Mouse (Mus musculus): ENCODE results near the gene Cd4. TPM values are rescaled to one million over a fixed set of nuclear protein-coding genes. Genes with fewer than 3 reads are reported as not detected.

Cd4 gene
- total and polyA plus RNA-seq, 3 experiments: not detected

DNA sequence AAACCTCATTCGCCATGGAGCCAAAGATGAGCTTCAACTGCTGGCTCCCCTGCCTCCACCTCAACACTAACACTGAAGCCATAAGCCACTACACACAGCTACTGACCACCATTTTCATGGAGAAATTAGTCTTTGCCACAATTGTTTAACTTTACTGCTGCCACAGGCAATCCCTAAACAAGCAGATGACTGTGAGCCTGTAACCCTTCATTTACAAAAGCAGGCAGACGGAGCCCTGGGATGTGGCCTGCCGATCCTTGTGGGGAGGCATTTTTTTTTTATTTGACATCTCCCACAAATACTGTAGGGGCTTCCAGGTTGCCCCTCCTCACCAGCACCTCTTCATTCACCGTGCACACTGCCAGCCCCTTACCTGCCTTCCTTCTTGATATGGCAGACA is 71.4 kb downstream of the Cd4 start:
- Histone ChIP-seq H3K4me1 (ENCODE audit: control insufficient read depth in 1 of 2, insufficient read depth in 2 of 2, low read length in 2 of 2) (peaks cover 0 to 13% of the 10 kb centered on the region in 2 experiments; a peak in 3 of 4 replicates), H3K27me3 (ENCODE audit: control insufficient read depth in 1 of 2, insufficient read depth in 2 of 2, low read length in 2 of 2) (no peaks in the 10 kb centered on the region), H3K9me3 (replicated peaks; ENCODE audit: insufficient read depth, low read length) (no peaks in the 10 kb centered on the region), H3K4me3 (ENCODE audit: control insufficient read depth in 1 of 2, insufficient read depth in 1 of 2, low read depth in 2 of 2, low read length in 2 of 2) (no peak overlapping the region), H3K36me3 (ENCODE audit: control insufficient read depth in 1 of 2, insufficient read depth in 2 of 2, low read length in 2 of 2) (peaks cover 6 to 10% of the 10 kb centered on the region in 2 experiments), H3K79me2 (ENCODE audit: control insufficient read depth, insufficient read depth, low read length, poor library complexity) (peaks cover 16% of the 10 kb centered on the region), H3K9ac (ENCODE audit: control insufficient read depth, low read depth, low read length, poor library complexity, severe bottlenecking) (no peak overlapping the region), H3K27ac (ENCODE audit: control insufficient read depth, low read depth, low read length) (no peak overlapping the region)
- TF ChIP-seq ZMIZ1 (IDR thresholded peaks at IDR 0.05; ENCODE audit: low read depth, low read length): no peak
- TF ChIP-seq ELF1 (IDR thresholded peaks at IDR 0.05; ENCODE audit: low read depth, low read length): no peak
- TF ChIP-seq SMC3 (IDR thresholded peaks at IDR 0.05; ENCODE audit: low read depth, low read length): no peak
- no peak for TF ChIP-seq MAFK (IDR thresholded peaks at IDR 0.05; ENCODE audit: borderline replicate concordance, low read depth, low read length)
- DNase-seq (ENCODE audit: low read depth, low spot score): no peak

DNA sequence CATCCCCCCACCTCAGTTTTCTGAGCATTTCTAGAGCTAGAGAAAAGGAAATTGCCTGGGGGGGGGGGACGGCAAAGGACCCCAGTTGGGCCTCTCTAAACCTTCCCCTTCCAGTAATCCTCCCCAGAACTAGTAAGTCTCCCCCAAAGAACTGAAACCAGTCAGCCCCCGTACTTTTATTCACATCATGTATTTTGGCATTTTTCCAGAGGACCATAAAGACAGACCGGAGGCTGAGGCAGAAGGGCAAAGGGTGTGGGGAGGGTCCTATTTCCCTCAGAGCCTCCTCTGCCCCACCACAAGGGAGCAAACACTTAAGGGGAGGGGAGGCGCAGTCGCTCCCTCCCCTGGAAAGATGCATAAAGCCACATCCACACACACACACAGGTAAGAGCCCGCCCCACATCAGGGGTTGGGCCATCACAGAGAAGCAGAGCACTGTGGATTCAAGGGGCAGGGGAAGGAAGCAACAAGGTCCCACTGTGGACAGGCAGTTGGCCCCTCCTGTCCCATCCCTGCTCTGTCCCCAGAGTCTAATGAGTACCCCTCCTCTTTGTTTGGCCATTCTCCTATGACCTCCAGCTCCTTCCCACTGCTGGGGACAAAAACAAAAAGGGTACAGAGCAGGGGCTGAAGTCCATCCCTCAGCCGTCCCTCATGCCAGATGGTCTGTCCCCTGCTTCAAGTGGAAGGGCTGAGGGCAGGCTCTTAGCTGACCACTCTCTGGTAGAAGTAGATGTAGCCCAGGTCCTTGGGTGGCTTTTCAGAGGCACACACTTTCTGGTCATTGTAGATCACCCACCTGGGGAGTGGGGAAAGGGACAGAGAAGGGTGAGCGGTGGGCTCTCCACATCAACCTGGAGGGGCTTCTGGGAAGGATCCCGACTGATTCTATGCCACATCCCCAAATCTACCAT is 72.9 kb downstream of the Cd4 start:
- DNase-seq (ENCODE audit: low read depth, low spot score): no peak
- Histone ChIP-seq H3K9me3 (replicated peaks; ENCODE audit: insufficient read depth, low read length) (no peaks in the 10 kb centered on the region), H3K27ac (ENCODE audit: control insufficient read depth, low read depth, low read length) (no peak overlapping the region), H3K9ac (ENCODE audit: control insufficient read depth, low read depth, low read length, poor library complexity, severe bottlenecking) (no peak overlapping the region), H3K4me1 (ENCODE audit: control insufficient read depth in 1 of 2, insufficient read depth in 2 of 2, low read length in 2 of 2) (peaks cover 0 to 13% of the 10 kb centered on the region in 2 experiments; a peak in 3 of 4 replicates), H3K4me3 (ENCODE audit: control insufficient read depth in 1 of 2, insufficient read depth in 1 of 2, low read depth in 2 of 2, low read length in 2 of 2) (no peak overlapping the region), H3K79me2 (ENCODE audit: control insufficient read depth, insufficient read depth, low read length, poor library complexity) (peaks cover 16% of the 10 kb centered on the region), H3K27me3 (ENCODE audit: control insufficient read depth in 1 of 2, insufficient read depth in 2 of 2, low read length in 2 of 2) (no peaks in the 10 kb centered on the region), H3K36me3 (ENCODE audit: control insufficient read depth in 1 of 2, insufficient read depth in 2 of 2, low read length in 2 of 2) (peaks cover 8 to 11% of the 10 kb centered on the region in 2 experiments)
- TF ChIP-seq TAL1 (IDR thresholded peaks at IDR 0.05; ENCODE audit: low read length) (no peak), MYC (IDR thresholded peaks at IDR 0.05; ENCODE audit: low read depth, low read length) (no peak), USF2 (IDR thresholded peaks at IDR 0.05; ENCODE audit: borderline replicate concordance in 1 of 2, insufficient read depth in 1 of 2, low read depth in 1 of 2, low read length in 2 of 2) (no peak), ZNF384 (IDR thresholded peaks at IDR 0.05; ENCODE audit: low read depth, low read length) (no peak), ZMIZ1 (IDR thresholded peaks at IDR 0.05; ENCODE audit: low read depth, low read length) (no peak), UBTF (IDR thresholded peaks at IDR 0.05; ENCODE audit: borderline replicate concordance, insufficient read depth, low read depth, low read length) (no peak), E2F4 (IDR thresholded peaks at IDR 0.05; ENCODE audit: borderline replicate concordance, low read depth, low read length) (no peak), RAD21 (IDR thresholded peaks at IDR 0.05; ENCODE audit: low read depth, low read length) (no peak), KAT2A (conservative IDR thresholded peaks at IDR 0.05; ENCODE audit: low read depth, low read length) (no peak), CHD1 (IDR thresholded peaks at IDR 0.05; ENCODE audit: low read depth, low read length) (no peak)

Other genes starting within 250 kb of the Cd4 start
- 135 and 143 TPM in 2 replicates for gene Lpcat3, start 225.2 kb downstream of the Cd4 start, total RNA-seq (2012; rRNA removed)
- 100 to 1,000 TPM in 1 of 2 experiments, not detected in 1; 337 TPM for gene Lpcat3, start 225.2 kb downstream of the Cd4 start, polyA plus RNA-seq (2012; ENCODE audit: insufficient read depth in 1 of 2, insufficient read length in 2 of 2, low read depth in 1 of 2, low replicate concordance in 2 of 2, missing spikeins in 1 of 2)
- 378 and 391 TPM in 2 replicates for gene Emg1, start 176.0 kb downstream of the Cd4 start, total RNA-seq (2012; rRNA removed)
- gene Emg1, start 176.0 kb downstream of the Cd4 start, polyA plus RNA-seq (2012; ENCODE audit: insufficient read depth in 1 of 2, insufficient read length in 2 of 2, low read depth in 1 of 2, low replicate concordance in 2 of 2, missing spikeins in 1 of 2): 100 to 1,000 TPM in 1 of 2 experiments, not detected in 1; 346 TPM
- 623 and 706 TPM in 2 replicates for gene Phb2, start 175.9 kb downstream of the Cd4 start, total RNA-seq (2012; rRNA removed)
- 100 to 1,000 TPM; 309 to 815 TPM for gene Phb2, start 175.9 kb downstream of the Cd4 start, polyA plus RNA-seq (2012; ENCODE audit: insufficient read depth in 1 of 2, insufficient read length in 2 of 2, low read depth in 1 of 2, low replicate concordance in 2 of 2, missing spikeins in 1 of 2)
- gene Ptpn6, start 149.5 kb downstream of the Cd4 start, total RNA-seq (2012; rRNA removed): 74.1 and 91.9 TPM in 2 replicates
- gene Ptpn6, start 149.5 kb downstream of the Cd4 start, polyA plus RNA-seq (2012; ENCODE audit: insufficient read depth in 1 of 2, insufficient read length in 2 of 2, low read depth in 1 of 2, low replicate concordance in 2 of 2, missing spikeins in 1 of 2): 100 to 1,000 TPM in 1 of 2 experiments, not detected in 1; 184 TPM
- gene Grcc10, start 146.8 kb downstream of the Cd4 start, total RNA-seq (2012; rRNA removed): 41.9 and 57.4 TPM in 2 replicates
- 10 to 100 TPM in 1 of 2 experiments, not detected in 1; 62.9 TPM for gene Grcc10, start 146.8 kb downstream of the Cd4 start, polyA plus RNA-seq (2012; ENCODE audit: insufficient read depth in 1 of 2, insufficient read length in 2 of 2, low read depth in 1 of 2, low replicate concordance in 2 of 2, missing spikeins in 1 of 2)
- gene Gm45234, start 132.2 kb downstream of the Cd4 start, total RNA-seq (2012; rRNA removed): not detected in 2 replicates
- gene Gm45234, start 132.2 kb downstream of the Cd4 start, polyA plus RNA-seq (2012; ENCODE audit: insufficient read depth in 1 of 2, insufficient read length in 2 of 2, low read depth in 1 of 2, low replicate concordance in 2 of 2, missing spikeins in 1 of 2): under 1 TPM in 1 of 2 experiments, not detected in 1; 0.15 TPM
- gene Atn1, start 131.7 kb downstream of the Cd4 start, total RNA-seq (2012; rRNA removed): 1.6 and 1.7 TPM in 2 replicates
- gene Atn1, start 131.7 kb downstream of the Cd4 start, polyA plus RNA-seq (2012; ENCODE audit: insufficient read depth in 1 of 2, insufficient read length in 2 of 2, low read depth in 1 of 2, low replicate concordance in 2 of 2, missing spikeins in 1 of 2): 10 to 100 TPM in 1 of 2 experiments, not detected in 1; 43.2 TPM
- gene Eno2, start 118.5 kb downstream of the Cd4 start, total RNA-seq (2012; rRNA removed): 3.2 and 5.5 TPM in 2 replicates
- gene Eno2, start 118.5 kb downstream of the Cd4 start, polyA plus RNA-seq (2012; ENCODE audit: insufficient read depth in 1 of 2, insufficient read length in 2 of 2, low read depth in 1 of 2, low replicate concordance in 2 of 2, missing spikeins in 1 of 2): 10 to 100 TPM in 1 of 2 experiments, not detected in 1; 12.5 TPM
- gene Lrrc23, start 108.5 kb downstream of the Cd4 start, total RNA-seq (2012; rRNA removed): 0.10 TPM in 1 of 2 replicates, not detected in the other
- gene Lrrc23, start 108.5 kb downstream of the Cd4 start, polyA plus RNA-seq (2012; ENCODE audit: insufficient read depth in 1 of 2, insufficient read length in 2 of 2, low read depth in 1 of 2, low replicate concordance in 2 of 2, missing spikeins in 1 of 2): under 1 TPM in 1 of 2 experiments, not detected in 1; 0.11 TPM
- gene Spsb2, start 79.6 kb downstream of the Cd4 start, total RNA-seq (2012; rRNA removed): 5.2 and 7.3 TPM in 2 replicates
- 1 to 10 TPM in 1 of 2 experiments, not detected in 1; 7.7 TPM for gene Spsb2, start 79.6 kb downstream of the Cd4 start, polyA plus RNA-seq (2012; ENCODE audit: insufficient read depth in 1 of 2, insufficient read length in 2 of 2, low read depth in 1 of 2, low replicate concordance in 2 of 2, missing spikeins in 1 of 2)
- 440 and 731 TPM in 2 replicates for gene Tpi1, start 73.9 kb downstream of the Cd4 start, total RNA-seq (2012; rRNA removed)
- 1,000 to 10,000 TPM in 1 of 2 experiments, 100 to 1,000 TPM in 1; 102 to 1,182 TPM for gene Tpi1, start 73.9 kb downstream of the Cd4 start, polyA plus RNA-seq (2012; ENCODE audit: insufficient read depth in 1 of 2, insufficient read length in 2 of 2, low read depth in 1 of 2, low replicate concordance in 2 of 2, missing spikeins in 1 of 2)
- gene Usp5, start 58.7 kb downstream of the Cd4 start, total RNA-seq (2012; rRNA removed): 101 and 102 TPM in 2 replicates
- gene Usp5, start 58.7 kb downstream of the Cd4 start, polyA plus RNA-seq (2012; ENCODE audit: insufficient read depth in 1 of 2, insufficient read length in 2 of 2, low read depth in 1 of 2, low replicate concordance in 2 of 2, missing spikeins in 1 of 2): 100 to 1,000 TPM in 1 of 2 experiments, not detected in 1; 129 TPM
- 54.5 and 70.0 TPM in 2 replicates for gene Cdca3, start 58.7 kb downstream of the Cd4 start, total RNA-seq (2012; rRNA removed)
- gene Cdca3, start 58.7 kb downstream of the Cd4 start, polyA plus RNA-seq (2012; ENCODE audit: insufficient read depth in 1 of 2, insufficient read length in 2 of 2, low read depth in 1 of 2, low replicate concordance in 2 of 2, missing spikeins in 1 of 2): 100 to 1,000 TPM in 1 of 2 experiments, not detected in 1; 185 TPM
- gene Gnb3, start 47.9 kb downstream of the Cd4 start, total RNA-seq (2012; rRNA removed): 0.08 TPM in 1 of 2 replicates, not detected in the other
- gene Gnb3, start 47.9 kb downstream of the Cd4 start, polyA plus RNA-seq (2012; ENCODE audit: insufficient read depth in 1 of 2, insufficient read length in 2 of 2, low read depth in 1 of 2, low replicate concordance in 2 of 2, missing spikeins in 1 of 2): under 1 TPM in 1 of 2 experiments, not detected in 1; 0.21 TPM
- 0.23 and 0.29 TPM in 2 replicates for gene P3h3, start 30.5 kb downstream of the Cd4 start, total RNA-seq (2012; rRNA removed)
- 1 to 10 TPM in 1 of 2 experiments, not detected in 1; 2.1 TPM for gene P3h3, start 30.5 kb downstream of the Cd4 start, polyA plus RNA-seq (2012; ENCODE audit: insufficient read depth in 1 of 2, insufficient read length in 2 of 2, low read depth in 1 of 2, low replicate concordance in 2 of 2, missing spikeins in 1 of 2)
- 0.08 and 0.20 TPM in 2 replicates for gene Gpr162, start 24.2 kb downstream of the Cd4 start, total RNA-seq (2012; rRNA removed)
- under 1 TPM in 1 of 2 experiments, not detected in 1; 0.84 TPM for gene Gpr162, start 24.2 kb downstream of the Cd4 start, polyA plus RNA-seq (2012; ENCODE audit: insufficient read depth in 1 of 2, insufficient read length in 2 of 2, low read depth in 1 of 2, low replicate concordance in 2 of 2, missing spikeins in 1 of 2)
- 0.16 and 0.35 TPM in 2 replicates for gene Lag3, start 23.5 kb upstream of the Cd4 start, total RNA-seq (2012; rRNA removed)
- 1 to 10 TPM in 1 of 2 experiments, not detected in 1; 1.3 TPM for gene Lag3, start 23.5 kb upstream of the Cd4 start, polyA plus RNA-seq (2012; ENCODE audit: insufficient read depth in 1 of 2, insufficient read length in 2 of 2, low read depth in 1 of 2, low replicate concordance in 2 of 2, missing spikeins in 1 of 2)
- gene Ptms, start 31.9 kb upstream of the Cd4 start, total RNA-seq (2012; rRNA removed): 19.8 and 31.8 TPM in 2 replicates
- gene Ptms, start 31.9 kb upstream of the Cd4 start, polyA plus RNA-seq (2012; ENCODE audit: insufficient read depth in 1 of 2, insufficient read length in 2 of 2, low read depth in 1 of 2, low replicate concordance in 2 of 2, missing spikeins in 1 of 2): 100 to 1,000 TPM in 1 of 2 experiments, not detected in 1; 177 TPM
- 133 and 154 TPM in 2 replicates for gene Mlf2, start 43.2 kb upstream of the Cd4 start, total RNA-seq (2012; rRNA removed)
- 100 to 1,000 TPM in 1 of 2 experiments, not detected in 1; 340 TPM for gene Mlf2, start 43.2 kb upstream of the Cd4 start, polyA plus RNA-seq (2012; ENCODE audit: insufficient read depth in 1 of 2, insufficient read length in 2 of 2, low read depth in 1 of 2, low replicate concordance in 2 of 2, missing spikeins in 1 of 2)
- 75.1 and 85.0 TPM in 2 replicates for gene Cops7a, start 77.3 kb upstream of the Cd4 start, total RNA-seq (2012; rRNA removed)
- gene Cops7a, start 77.3 kb upstream of the Cd4 start, polyA plus RNA-seq (2012; ENCODE audit: insufficient read depth in 1 of 2, insufficient read length in 2 of 2, low read depth in 1 of 2, low replicate concordance in 2 of 2, missing spikeins in 1 of 2): 100 to 1,000 TPM in 1 of 2 experiments, not detected in 1; 150 TPM
- 0.19 and 0.33 TPM in 2 replicates for gene Pianp, start 108.5 kb upstream of the Cd4 start, total RNA-seq (2012; rRNA removed)
- 1 to 10 TPM in 1 of 2 experiments, not detected in 1; 5.5 TPM for gene Pianp, start 108.5 kb upstream of the Cd4 start, polyA plus RNA-seq (2012; ENCODE audit: insufficient read depth in 1 of 2, insufficient read length in 2 of 2, low read depth in 1 of 2, low replicate concordance in 2 of 2, missing spikeins in 1 of 2)
- gene Zfp384, start 120.9 kb upstream of the Cd4 start, total RNA-seq (2012; rRNA removed): 19.2 and 19.5 TPM in 2 replicates
- gene Zfp384, start 120.9 kb upstream of the Cd4 start, polyA plus RNA-seq (2012; ENCODE audit: insufficient read depth in 1 of 2, insufficient read length in 2 of 2, low read depth in 1 of 2, low replicate concordance in 2 of 2, missing spikeins in 1 of 2): 10 to 100 TPM in 1 of 2 experiments, not detected in 1; 57.4 TPM
- gene Ing4, start 151.5 kb upstream of the Cd4 start, total RNA-seq (2012; rRNA removed): 26.3 and 29.5 TPM in 2 replicates
- 10 to 100 TPM in 1 of 2 experiments, not detected in 1; 34.9 TPM for gene Ing4, start 151.5 kb upstream of the Cd4 start, polyA plus RNA-seq (2012; ENCODE audit: insufficient read depth in 1 of 2, insufficient read length in 2 of 2, low read depth in 1 of 2, low replicate concordance in 2 of 2, missing spikeins in 1 of 2)
- 1.2 and 3.3 TPM in 2 replicates for gene Acrbp, start 161.5 kb upstream of the Cd4 start, total RNA-seq (2012; rRNA removed)
- 1 to 10 TPM in 1 of 2 experiments, not detected in 1; 5.3 TPM for gene Acrbp, start 161.5 kb upstream of the Cd4 start, polyA plus RNA-seq (2012; ENCODE audit: insufficient read depth in 1 of 2, insufficient read length in 2 of 2, low read depth in 1 of 2, low replicate concordance in 2 of 2, missing spikeins in 1 of 2)
- gene Lpar5, start 179.7 kb upstream of the Cd4 start, total RNA-seq (2012; rRNA removed): 2.8 and 3.5 TPM in 2 replicates
- gene Lpar5, start 179.7 kb upstream of the Cd4 start, polyA plus RNA-seq (2012; ENCODE audit: insufficient read depth in 1 of 2, insufficient read length in 2 of 2, low read depth in 1 of 2, low replicate concordance in 2 of 2, missing spikeins in 1 of 2): 10 to 100 TPM in 1 of 2 experiments, not detected in 1; 16.2 TPM
- gene Chd4, start 207.8 kb upstream of the Cd4 start, total RNA-seq (2012; rRNA removed): 173 and 193 TPM in 2 replicates
- gene Chd4, start 207.8 kb upstream of the Cd4 start, polyA plus RNA-seq (2012; ENCODE audit: insufficient read depth in 1 of 2, insufficient read length in 2 of 2, low read depth in 1 of 2, low replicate concordance in 2 of 2, missing spikeins in 1 of 2): 100 to 1,000 TPM in 1 of 2 experiments, 10 to 100 TPM in 1; 93.0 to 232 TPM
- 210 and 263 TPM in 2 replicates for gene Nop2, start 243.7 kb upstream of the Cd4 start, total RNA-seq (2012; rRNA removed)
- 100 to 1,000 TPM; 221 to 337 TPM for gene Nop2, start 243.7 kb upstream of the Cd4 start, polyA plus RNA-seq (2012; ENCODE audit: insufficient read depth in 1 of 2, insufficient read length in 2 of 2, low read depth in 1 of 2, low replicate concordance in 2 of 2, missing spikeins in 1 of 2)

Data from MEL (cell line).